Mouse (Mus musculus): Measurements from ENCODE around the gene Tmem107. TPM values are rescaled to one million over a fixed set of nuclear protein-coding genes. Genes with fewer than 3 reads are reported as not detected.

Gene Tmem107
- total and polyA plus RNA-seq, 3 experiments: 22.6 to 31.3 (median 30.1) TPM

DNA sequence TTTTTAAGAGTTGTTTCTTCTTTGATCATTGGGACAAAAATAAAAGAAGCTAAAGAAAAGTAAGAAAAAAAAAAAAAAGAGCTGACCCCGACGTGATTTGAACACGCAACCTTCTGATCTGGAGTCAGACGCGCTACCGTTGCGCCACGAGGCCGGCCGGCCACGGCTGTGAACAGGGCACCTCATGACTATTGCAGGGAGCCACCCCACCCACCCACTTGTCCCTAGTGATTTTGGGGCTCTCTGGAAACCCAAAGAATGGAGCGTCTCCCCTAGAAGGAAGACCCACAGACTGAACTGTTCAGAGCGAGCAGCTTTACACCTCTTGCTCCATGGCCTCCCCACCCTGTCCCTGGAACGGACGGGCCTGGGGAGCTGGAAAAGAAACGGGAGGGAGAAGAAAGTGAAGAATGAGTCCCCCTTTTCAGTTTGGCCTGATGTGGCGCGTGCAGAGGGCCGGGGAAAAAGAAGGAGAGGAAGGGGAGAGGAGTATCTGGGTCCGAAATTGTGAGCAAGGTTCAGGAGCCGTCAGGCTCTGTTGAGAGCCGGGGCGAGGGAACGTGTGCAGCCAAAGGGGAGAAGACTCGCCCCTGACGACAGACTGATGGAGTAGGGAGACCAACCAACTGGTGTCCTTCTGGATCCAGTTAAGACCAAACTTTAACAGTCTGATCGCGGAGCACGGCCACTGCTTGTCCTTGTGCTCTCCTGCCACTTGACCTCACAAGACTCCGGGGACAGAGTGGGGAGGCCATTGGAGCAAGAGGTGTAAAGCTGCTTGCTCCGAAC lies 7.0 kb upstream of the Tmem107 start:
- H3K27ac ChIP-seq (ENCODE audit: insufficient read depth, low read depth): no peak overlapping the region
- dilution Hi-C loops (cut with MboI; ENCODE audit: extremely low pct_ligation_motif_present, extremely low pct_unique_long_range_greater_than_20kb, low sequenced_read_pairs) (no loop called here), in situ Hi-C loops (cut with MboI; ENCODE audit: low pct_ligation_motif_present, low pct_unique_long_range_greater_than_20kb, low sequenced_read_pairs) (loop anchor here (5.0 kb wide), 1 partner anchor 54 kb away; no protein-coding TSS in a partner anchor)
- peak overlapping the region; percentile 62 for H3K4me2 ChIP-seq (ENCODE audit: insufficient read depth, low read depth, poor library complexity, severe bottlenecking)
- peaks cover 6% of the 10 kb centered on the region for H3K27me3 ChIP-seq (replicated peaks)
- DNase-seq (ENCODE audit: extremely low read depth): peak; percentile 69
- H3K9ac ChIP-seq (ENCODE audit: insufficient read depth, low read depth): peak overlapping the region; percentile 82
- H3K4me1 ChIP-seq (ENCODE audit: control insufficient read depth in 1 of 2, insufficient read depth in 2 of 2): peaks cover 7 to 33% of the 10 kb centered on the region in 2 experiments
- TF ChIP-seq CHD2 (IDR thresholded peaks at IDR 0.05; ENCODE audit: low read length) (peak; percentile 33; the same call in 1 of the 2 replicates), TCF12 (IDR thresholded peaks at IDR 0.05; ENCODE audit: low read depth, low read length) (no peak), POLR2AphosphoS2 (IDR thresholded peaks at IDR 0.05; ENCODE audit: low read depth, low read length) (no peak), SMC3 (IDR thresholded peaks at IDR 0.05; ENCODE audit: low read depth, low read length) (no peak), ZNF384 (IDR thresholded peaks at IDR 0.05; ENCODE audit: low read depth, low read length) (peak; percentile 99), NRF1 (IDR thresholded peaks at IDR 0.05; ENCODE audit: low read depth, low read length) (no peak), JUND (conservative IDR thresholded peaks at IDR 0.05; ENCODE audit: low read depth, low read length) (no peak), EP300 (IDR thresholded peaks at IDR 0.05; ENCODE audit: low read length) (no peak), KAT2A (IDR thresholded peaks at IDR 0.05; ENCODE audit: insufficient replicate concordance, low read length) (peak; percentile 86; the same call in 1 of the 2 replicates), NELFE (IDR thresholded peaks at IDR 0.05; ENCODE audit: low read depth, low read length) (no peak), MAFK (IDR thresholded peaks at IDR 0.05; ENCODE audit: insufficient replicate concordance, low read length) (no peak; the same call in 1 of the 2 replicates), CHD1 (IDR thresholded peaks at IDR 0.05; ENCODE audit: low read depth, low read length) (peak; percentile 72; the same call in 1 of the 2 replicates), USF2 (conservative IDR thresholded peaks at IDR 0.05; ENCODE audit: low read depth, low read length) (no peak; the same call in 1 of the 2 replicates), ELF1 (IDR thresholded peaks at IDR 0.05; ENCODE audit: low read depth, low read length) (peak; percentile 62; the same call in 1 of the 2 replicates), ZKSCAN1 (IDR thresholded peaks at IDR 0.05; ENCODE audit: borderline replicate concordance, low read depth, low read length) (no peak), PAX5 (IDR thresholded peaks at IDR 0.05; ENCODE audit: low read length) (no peak), JUN (IDR thresholded peaks at IDR 0.05; ENCODE audit: insufficient read depth, low read depth, low read length) (no peak), TBP (conservative IDR thresholded peaks at IDR 0.05; ENCODE audit: low read depth, low read length) (peak; percentile 98), ETS1 (conservative IDR thresholded peaks at IDR 0.05; ENCODE audit: low read depth, low read length) (no peak), ZC3H11A (IDR thresholded peaks at IDR 0.05; ENCODE audit: low read depth, low read length) (no peak), MEF2A (IDR thresholded peaks at IDR 0.05; ENCODE audit: borderline replicate concordance, low read depth, low read length) (peak; percentile 49; the same call in 1 of the 2 replicates), UBTF (IDR thresholded peaks at IDR 0.05; ENCODE audit: low read depth, low read length) (peak; percentile 67), POLR2A (IDR thresholded peaks at IDR 0.05; ENCODE audit: low read depth, low read length) (no peak), IRF4 (IDR thresholded peaks at IDR 0.05; ENCODE audit: low read depth, low read length) (peak; percentile 25; the same call in 1 of the 2 replicates), GABPA (IDR thresholded peaks at IDR 0.05; ENCODE audit: insufficient replicate concordance, low read depth, low read length) (no peak), HCFC1 (IDR thresholded peaks at IDR 0.05; ENCODE audit: low read depth, low read length) (peak; percentile 56), MYC (IDR thresholded peaks at IDR 0.05; ENCODE audit: low read depth, low read length) (peak; percentile 56; the same call in 1 of the 2 replicates), CTCF (conservative IDR thresholded peaks at IDR 0.05 in 1 of 2, IDR thresholded peaks at IDR 0.05 in 1 of 2; ENCODE audit: low read depth in 2 of 2, low read length in 2 of 2) (no peak), MAZ (IDR thresholded peaks at IDR 0.05; ENCODE audit: low read depth, low read length) (peak; percentile 72), RCOR1 (conservative IDR thresholded peaks at IDR 0.05; ENCODE audit: low read depth, low read length) (no peak), ZMIZ1 (IDR thresholded peaks at IDR 0.05; ENCODE audit: low read depth, low read length) (no peak), RAD21 (IDR thresholded peaks at IDR 0.05; ENCODE audit: low read depth, low read length) (no peak), MAX (IDR thresholded peaks at IDR 0.05; ENCODE audit: low read length) (no peak; the same call in 1 of the 2 replicates), MXI1 (IDR thresholded peaks at IDR 0.05; ENCODE audit: low read depth, low read length) (peak; percentile 81), USF1 (IDR thresholded peaks at IDR 0.05; ENCODE audit: low read depth, low read length) (no peak), BHLHE40 (IDR thresholded peaks at IDR 0.05; ENCODE audit: low read depth, low read length) (peak; percentile 23; the same call in 1 of the 2 replicates), E2F4 (IDR thresholded peaks at IDR 0.05; ENCODE audit: insufficient replicate concordance, low read depth, low read length) (no peak), SIN3A (IDR thresholded peaks at IDR 0.05; ENCODE audit: low read length) (peak; percentile 94)
- peak overlapping the region; percentile 63 to 95 (median 78) for H3K4me3 ChIP-seq (replicated peaks in 1 of 3; ENCODE audit: low read depth in 2 of 3, low read length in 2 of 3, poor library complexity in 1 of 3)
- H3K36me3 ChIP-seq (replicated peaks in 1 of 2; ENCODE audit: control insufficient read depth in 1 of 2, insufficient read depth in 1 of 2, low read length in 1 of 2): no peaks in the 10 kb centered on the region
- no peaks in the 10 kb centered on the region for H3K9me3 ChIP-seq (replicated peaks; ENCODE audit: low read length)
- H3K79me2 ChIP-seq (replicated peaks; ENCODE audit: control insufficient read depth, extremely low read depth, insufficient read depth, poor library complexity, severe bottlenecking): no peaks in the 10 kb centered on the region; the same call in 1 of the 2 replicates
